Mouse (Mus musculus) embryonic facial prominence, embryonic 12.5 days (tissue): ENCODE data around the gene Qars. TPM values are rescaled to one million over a fixed set of nuclear protein-coding genes. Genes with fewer than 3 reads are reported as not detected.

Source experiments
- ATAC-seq: fragments of 200-750 bp; cut with Nextera tagmentation; 2 replicates; pipeline ENCODE4 v1.8.0; 2017; ENCODE audit not compliant: insufficient number of reproducible peaks, insufficient read depth, low FRiP score, low TSS enrichment
- H3K27ac ChIP-seq: fragments of 300-500 bp; sonication (generic); 2 replicates; pipeline ENCODE4 v1.5.1; 2016; ENCODE audit warnings: mild to moderate bottlenecking
- H3K27me3 ChIP-seq: fragments of 300-500 bp; sonication (generic); 2 replicates; pipeline ENCODE4 v1.6.1; 2016; ENCODE audit warnings: mild to moderate bottlenecking, moderate library complexity
- H3K36me3 ChIP-seq: fragments of 300-500 bp; sonication (generic); 2 replicates; pipeline ENCODE4 v1.6.1; 2016; ENCODE audit warnings: mild to moderate bottlenecking
- H3K4me1 ChIP-seq: fragments of 300-500 bp; sonication (generic); 2 replicates; pipeline ENCODE4 v1.6.1; 2016
- H3K4me2 ChIP-seq: fragments of 300-500 bp; sonication (generic); replicated peaks from 2 replicates; pipeline ENCODE4 v1.6.1; 2016; ENCODE audit warnings: mild to moderate bottlenecking, moderate library complexity
- H3K4me3 ChIP-seq: fragments of 300-500 bp; sonication (generic); 2 replicates; pipeline ENCODE4 v1.5.1; 2016; ENCODE audit warnings: mild to moderate bottlenecking
- H3K9ac ChIP-seq: fragments of 300-500 bp; sonication (generic); 2 replicates; pipeline ENCODE4 v1.6.1; 2016; ENCODE audit warnings: mild to moderate bottlenecking, moderate library complexity
- H3K9me3 ChIP-seq: fragments of 300-500 bp; sonication (generic); 2 replicates; pipeline ENCODE4 v1.6.1; 2016; ENCODE audit warnings: mild to moderate bottlenecking, moderate library complexity
- WGBS: fragments of 180-500 bp; shearing (Covaris S2); methylation state at CpG from one replicate; pipeline ENCODE4 v1.1.7; 2016; 5-methylcytosine and 5-hydroxymethylcytosine counted together
- polyA plus RNA-seq: library from polyadenylated mRNA; unstranded; fragments of >200 nt; fragmentation: Nextera tagmentation; extraction: Ambion mirVana; gene quantifications from 2 replicates; pipeline ENCODE4 v1.2.1, GENCODE M21; 2016

Qars gene
- polyA plus RNA-seq, 1 experiment from 2014 or later = 115 TPM

DNA sequence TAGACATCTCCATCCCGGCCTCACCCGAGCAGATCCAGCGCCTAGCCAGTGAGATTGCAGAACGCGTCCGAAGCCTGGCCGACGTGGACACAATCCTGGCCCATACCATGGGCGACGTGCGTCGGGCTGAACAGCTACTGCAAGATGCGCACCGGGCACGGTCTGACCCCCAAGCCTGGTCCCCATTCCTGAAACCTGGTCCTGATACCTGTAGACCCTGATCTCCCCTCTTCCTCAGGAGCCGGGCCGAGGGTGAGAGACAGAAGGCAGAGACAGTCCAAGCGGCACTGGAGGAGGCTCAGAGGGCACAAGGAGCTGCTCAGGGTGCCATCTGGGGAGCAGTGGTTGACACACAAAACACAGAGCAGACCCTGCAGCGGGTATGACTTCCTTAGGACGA lies 18.3 kb upstream of the Qars start:
- no peak overlapping the region for H3K9ac ChIP-seq
- no peak overlapping the region for H3K4me2 ChIP-seq
- H3K36me3 ChIP-seq = peaks cover 79% of the 10 kb centered on the region
- H3K9me3 ChIP-seq = no peaks in the 10 kb centered on the region
- H3K4me3 ChIP-seq = no peak overlapping the region
- H3K27me3 ChIP-seq = no peaks in the 10 kb centered on the region
- WGBS = 95% methylated on average over 20 of the region's 20 CpGs
- ATAC-seq = no peak
- 0 out of 2 replicates have a peak overlapping the region, but pooled peaks have one; percentile 96 for H3K27ac ChIP-seq
- H3K4me1 ChIP-seq = peaks cover 14% of the 10 kb centered on the region

GRCm38 (mm10) chr9:108489702-108490558 lies 17.6 kb upstream of the Qars start:
- peak overlapping the region; percentile 97 for H3K9ac ChIP-seq
- H3K36me3 ChIP-seq = peaks cover 81% of the 10 kb centered on the region
- no peaks in the 10 kb centered on the region for H3K9me3 ChIP-seq
- no peak for ATAC-seq
- H3K27me3 ChIP-seq = no peaks in the 10 kb centered on the region
- WGBS = 67% methylated on average over 26 of the region's 26 CpGs
- peak overlapping the region; percentile 96 for H3K27ac ChIP-seq
- peaks cover 14% of the 10 kb centered on the region for H3K4me1 ChIP-seq
- H3K4me3 ChIP-seq = peak overlapping the region; percentile 95
- peak overlapping the region; percentile 93 for H3K4me2 ChIP-seq

GRCm38 (mm10) chr9:108490559-108491285 lies 16.8 kb upstream of the Qars start, which contains the start of gene Usp19:
TSS of gene Usp19 (plus strand) at chr9:108490602.
- peaks cover 80% of the 10 kb centered on the region for H3K36me3 ChIP-seq
- no peaks in the 10 kb centered on the region for H3K9me3 ChIP-seq
- H3K27ac ChIP-seq = peak within 1 kb of the TSS; percentile 96
- H3K27me3 ChIP-seq = no peaks in the 10 kb centered on the region
- peak within 1 kb of the TSS; percentile 93 for H3K4me2 ChIP-seq
- H3K9ac ChIP-seq = peak within 1 kb of the TSS; percentile 97
- peak; percentile 90 for ATAC-seq
- H3K4me1 ChIP-seq = peaks cover 14% of the 10 kb centered on the region
- H3K4me3 ChIP-seq = peak within 1 kb of the TSS; percentile 95
- under 1% methylated on average over 67 of the region's 69 CpGs for WGBS

- Histone ChIP-seq H3K27ac (peak overlapping the region; percentile 96), H3K4me3 (peak overlapping the region; percentile 95), H3K9me3 (no peaks in the 10 kb centered on the region), H3K9ac (peak overlapping the region; percentile 97), H3K36me3 (peaks cover 80% of the 10 kb centered on the region), H3K4me2 (peak overlapping the region; percentile 93), H3K27me3 (no peaks in the 10 kb centered on the region), H3K4me1 (peaks cover 14% of the 10 kb centered on the region)
- WGBS = 9% methylated on average over 12 of the region's 12 CpGs
- no peak for ATAC-seq
These were observed 16.3 kb upstream of the Qars start for GRCm38 (mm10) chr9:108491286-108491580.

DNA sequence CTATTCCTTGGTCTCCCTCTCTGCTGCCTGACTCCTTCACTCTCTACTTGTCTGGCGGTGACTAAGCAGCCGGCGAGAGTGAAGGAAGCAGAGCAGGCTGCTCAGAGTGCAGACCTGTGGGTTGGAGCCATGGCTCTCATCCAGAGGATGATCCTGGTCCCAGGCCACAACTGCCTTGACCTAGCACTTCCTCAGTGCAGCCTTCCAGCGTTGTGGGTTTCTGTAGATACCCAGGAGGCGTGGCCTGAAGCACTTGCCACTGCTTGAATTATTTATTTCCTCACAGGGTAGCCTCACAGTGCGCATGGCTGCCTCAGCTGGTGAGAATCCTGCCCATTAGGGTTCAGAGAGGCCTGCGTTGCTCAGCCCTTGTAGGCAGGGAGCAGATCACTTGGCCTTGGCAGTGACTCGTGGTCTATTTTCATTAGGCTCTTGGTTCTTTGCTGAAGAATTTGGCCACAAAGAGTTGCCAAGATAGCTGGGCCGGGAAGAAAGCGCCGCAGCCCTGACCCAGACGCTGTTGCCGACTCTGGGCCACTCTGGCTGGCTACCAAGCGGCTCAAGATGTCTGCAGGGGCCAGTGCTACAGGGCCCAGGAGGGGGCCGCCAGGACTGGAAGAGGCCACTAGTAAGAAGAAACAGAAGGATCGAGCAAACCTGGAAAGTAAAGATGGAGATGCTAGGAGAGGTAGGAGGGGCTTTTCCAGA lies 15.3 kb upstream of the Qars start:
- WGBS = 86% methylated on average over 16 of the region's 16 CpGs
- Histone ChIP-seq H3K4me2 (peak overlapping the region; percentile 93), H3K9ac (peak overlapping the region; percentile 97), H3K36me3 (peaks cover 80% of the 10 kb centered on the region), H3K27me3 (no peaks in the 10 kb centered on the region), H3K4me3 (peak overlapping the region; percentile 95), H3K9me3 (no peaks in the 10 kb centered on the region), H3K27ac (peak overlapping the region; percentile 96; the same call in 1 of the 2 replicates), H3K4me1 (peaks cover 14% of the 10 kb centered on the region)
- ATAC-seq = no peak

DNA sequence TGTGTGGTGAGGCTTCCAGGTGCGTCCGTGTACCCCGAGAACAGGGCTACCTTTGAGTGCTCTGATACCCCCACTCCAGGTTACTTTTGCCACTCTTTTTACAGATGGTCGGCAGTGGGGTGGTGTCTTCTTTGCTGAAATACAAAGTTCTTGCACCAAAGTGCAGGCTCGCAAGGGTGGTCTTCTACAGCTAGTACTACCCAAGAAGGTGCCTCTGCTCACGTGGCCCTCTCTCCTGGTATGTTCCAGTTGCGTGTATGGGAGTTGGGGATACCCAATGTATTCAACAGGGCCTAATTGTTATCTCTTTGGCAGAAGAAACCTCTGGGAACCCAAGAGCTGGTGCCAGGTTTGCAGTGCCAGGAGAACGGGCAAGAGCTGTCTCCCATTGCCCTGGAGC lies 14.3 kb upstream of the Qars start:
- no peaks in the 10 kb centered on the region for H3K9me3 ChIP-seq
- H3K4me2 ChIP-seq = no peak overlapping the region
- H3K27ac ChIP-seq = no peak overlapping the region
- no peak for ATAC-seq
- H3K4me1 ChIP-seq = peaks cover 14% of the 10 kb centered on the region
- peaks cover 80% of the 10 kb centered on the region for H3K36me3 ChIP-seq
- H3K9ac ChIP-seq = no peak overlapping the region
- 96% methylated on average over 8 of the region's 8 CpGs for WGBS
- H3K27me3 ChIP-seq = no peaks in the 10 kb centered on the region
- H3K4me3 ChIP-seq = no peak overlapping the region

DNA sequence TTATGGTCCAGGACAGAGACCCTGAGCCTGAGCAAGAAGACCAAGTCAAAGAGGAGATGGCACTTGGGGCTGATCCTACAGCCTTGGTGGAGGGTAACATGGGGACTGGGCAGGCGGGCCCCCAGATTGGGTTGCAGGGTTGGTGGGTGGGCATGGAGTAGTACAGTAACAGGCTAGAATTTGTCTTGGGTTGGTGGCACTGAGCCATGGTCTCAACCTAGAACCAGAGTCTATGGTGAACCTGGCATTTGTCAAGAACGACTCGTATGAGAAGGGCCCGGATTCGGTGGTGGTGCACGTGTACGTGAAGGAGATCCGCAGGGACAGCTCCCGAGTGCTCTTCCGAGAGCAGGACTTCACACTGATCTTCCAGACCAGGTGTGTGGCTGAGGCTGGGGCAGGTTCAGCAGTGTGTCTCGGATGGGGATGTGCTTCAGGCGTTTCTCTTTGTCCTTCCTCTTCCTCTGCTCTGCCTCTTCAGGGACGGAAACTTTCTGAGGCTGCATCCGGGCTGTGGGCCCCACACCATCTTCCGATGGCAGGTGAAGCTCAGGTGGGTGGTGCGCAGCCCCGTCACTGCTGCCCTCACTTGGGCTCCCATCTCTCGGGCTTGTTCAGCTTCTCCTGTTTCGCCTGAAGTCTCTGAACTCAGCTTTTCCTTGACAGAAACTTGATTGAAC lies 13.2 kb upstream of the Qars start:
- 96% methylated on average over 19 of the region's 19 CpGs for WGBS
- ATAC-seq = no peak
- H3K9ac ChIP-seq = no peak overlapping the region
- H3K4me2 ChIP-seq = no peak overlapping the region
- H3K27ac ChIP-seq = no peak overlapping the region
- peaks cover 80% of the 10 kb centered on the region for H3K36me3 ChIP-seq
- no peaks in the 10 kb centered on the region for H3K9me3 ChIP-seq
- no peak overlapping the region for H3K4me3 ChIP-seq
- no peaks in the 10 kb centered on the region for H3K27me3 ChIP-seq
- peaks cover 14% of the 10 kb centered on the region for H3K4me1 ChIP-seq

- H3K4me2 ChIP-seq = no peak overlapping the region
- no peak overlapping the region for H3K9ac ChIP-seq
- WGBS = 82% methylated on average over 10 of the region's 10 CpGs
- no peak overlapping the region for H3K27ac ChIP-seq
- ATAC-seq = no peak
- peaks cover 11% of the 10 kb centered on the region for H3K4me1 ChIP-seq
- H3K9me3 ChIP-seq = no peaks in the 10 kb centered on the region
- H3K4me3 ChIP-seq = no peak overlapping the region
- H3K36me3 ChIP-seq = peaks cover 80% of the 10 kb centered on the region
- no peaks in the 10 kb centered on the region for H3K27me3 ChIP-seq
These were observed 12.6 kb upstream of the Qars start for GRCm38 (mm10) chr9:108494905-108495304.

DNA sequence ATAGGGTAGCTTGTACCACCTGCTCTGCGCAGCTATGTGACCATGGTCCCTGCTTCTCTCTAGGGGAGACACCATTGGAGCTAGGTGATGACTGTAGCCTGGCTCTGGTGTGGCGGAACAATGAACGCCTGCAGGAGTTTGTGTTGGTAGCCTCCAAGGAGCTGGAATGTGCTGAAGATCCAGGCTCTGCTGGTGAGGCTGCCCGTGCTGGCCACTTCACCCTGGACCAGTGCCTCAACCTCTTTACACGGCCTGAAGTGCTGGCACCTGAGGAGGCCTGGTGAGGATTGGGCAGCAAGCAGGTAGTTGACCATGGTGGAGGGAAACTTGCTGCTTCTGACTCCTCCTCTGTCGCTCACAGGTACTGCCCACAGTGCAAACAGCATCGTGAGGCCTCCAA lies 8.3 kb upstream of the Qars start:
- Histone ChIP-seq H3K27ac (no peak overlapping the region), H3K4me3 (no peak overlapping the region), H3K4me1 (no peaks in the 10 kb centered on the region), H3K9ac (no peak overlapping the region), H3K36me3 (peaks cover 93% of the 10 kb centered on the region), H3K4me2 (no peak overlapping the region), H3K27me3 (no peaks in the 10 kb centered on the region), H3K9me3 (no peaks in the 10 kb centered on the region)
- WGBS = 94% methylated on average over 7 of the region's 7 CpGs
- ATAC-seq = no peak

DNA sequence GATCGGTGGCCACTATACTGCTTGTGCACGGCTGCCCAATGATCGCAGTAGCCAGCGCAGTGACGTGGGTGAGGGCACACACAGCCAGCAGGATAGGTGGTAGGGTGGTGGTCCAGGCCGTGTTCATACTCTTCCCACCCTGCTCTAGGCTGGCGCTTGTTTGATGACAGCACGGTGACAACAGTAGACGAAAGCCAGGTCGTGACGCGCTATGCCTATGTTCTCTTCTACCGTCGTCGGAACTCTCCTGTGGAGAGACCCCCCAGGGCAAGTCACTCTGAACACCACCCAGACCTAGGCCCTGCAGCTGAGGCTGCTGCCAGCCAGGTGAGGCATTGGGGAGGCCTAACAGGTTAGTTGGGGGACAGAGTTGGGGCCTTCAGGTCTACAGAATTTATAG lies 7.6 kb upstream of the Qars start:
- Histone ChIP-seq H3K27ac (no peak overlapping the region), H3K4me1 (no peaks in the 10 kb centered on the region), H3K36me3 (peaks cover 86% of the 10 kb centered on the region), H3K4me2 (no peak overlapping the region), H3K27me3 (no peaks in the 10 kb centered on the region), H3K9me3 (no peaks in the 10 kb centered on the region), H3K4me3 (no peak overlapping the region), H3K9ac (no peak overlapping the region)
- 95% methylated on average over 15 of the region's 15 CpGs for WGBS
- ATAC-seq = no peak

- no peak for ATAC-seq
- Histone ChIP-seq H3K4me2 (peak overlapping the region; percentile 87), H3K27ac (no peak overlapping the region; the same call in 1 of the 2 replicates), H3K27me3 (no peaks in the 10 kb centered on the region), H3K4me1 (peaks cover 11% of the 10 kb centered on the region), H3K4me3 (no peak overlapping the region), H3K9ac (0 out of 2 replicates have a peak overlapping the region, but pooled peaks have one; percentile 7), H3K36me3 (peaks cover 42% of the 10 kb centered on the region), H3K9me3 (no peaks in the 10 kb centered on the region)
- WGBS = 87% methylated on average over 7 of the region's 7 CpGs
These were observed 605 bp upstream of the Qars start for GRCm38 (mm10) chr9:108506901-108507300.
